Mouse (Mus musculus) CH12.LX (cell line): ENCODE data around the gene Minos1.

Experiments used
- CHD2 ChIP-seq: IDR thresholded peaks from 2 replicates; pipeline ENCODE4 v1.6.1; 2011; ENCODE audit warnings: low read length, improper control_type of control experiment
- CTCF ChIP-seq, 2 experiments: IDR thresholded peaks in 1 of 2; conservative IDR thresholded peaks in 1 of 2; 2 replicates each; pipeline ENCODE4 v1.5.1; 2011 to 2012; ENCODE audit warnings: low read depth in 2 of 2, low read length in 2 of 2, improper control_type of control experiment in 1 of 2, inconsistent platforms in 1 of 2, mild to moderate bottlenecking in 1 of 2, moderate library complexity in 1 of 2
- EP300 ChIP-seq: IDR thresholded peaks from 2 replicates; pipeline ENCODE4 v1.6.1; 2011; ENCODE audit warnings: low read length, improper control_type of control experiment
- JUND ChIP-seq: conservative IDR thresholded peaks from 2 replicates; pipeline ENCODE4 v1.6.1; 2011; ENCODE audit warnings: low read depth, low read length, improper control_type of control experiment
- MAFK ChIP-seq: IDR thresholded peaks from 2 replicates; pipeline ENCODE4 v1.6.1; 2011; ENCODE audit warnings: low read length, improper control_type of control experiment; ENCODE audit not compliant: insufficient replicate concordance
- MAX ChIP-seq: IDR thresholded peaks from 2 replicates; pipeline ENCODE4 v1.6.1; 2011; ENCODE audit warnings: low read length, improper control_type of control experiment
- POLR2A ChIP-seq: IDR thresholded peaks from 2 replicates; pipeline ENCODE4 v1.6.1; 2011; ENCODE audit warnings: low read depth, mild to moderate bottlenecking, improper control_type of control experiment, low read length
- POLR2AphosphoS2 ChIP-seq: IDR thresholded peaks from 2 replicates; pipeline ENCODE4 v1.6.1; 2011; ENCODE audit warnings: low read depth, low read length, improper control_type of control experiment
- RCOR1 ChIP-seq: conservative IDR thresholded peaks from 2 replicates; pipeline ENCODE4 v1.6.1; 2012; ENCODE audit warnings: low read depth, mild to moderate bottlenecking, inconsistent platforms, low read length, improper control_type of control experiment
- TCF12 ChIP-seq: IDR thresholded peaks from 2 replicates; pipeline ENCODE4 v1.6.1; 2014; ENCODE audit warnings: low read depth, mild to moderate bottlenecking, inconsistent platforms, low read length, improper control_type of control experiment
- UBTF ChIP-seq: IDR thresholded peaks from 2 replicates; pipeline ENCODE4 v1.6.1; 2012; ENCODE audit warnings: low read depth, mild to moderate bottlenecking, inconsistent platforms, low read length, improper control_type of control experiment, moderate library complexity
- USF1 ChIP-seq: IDR thresholded peaks from 2 replicates; pipeline ENCODE4 v1.6.1; 2014; ENCODE audit warnings: low read depth, mild to moderate bottlenecking, inconsistent platforms, low read length, improper control_type of control experiment
- USF2 ChIP-seq: conservative IDR thresholded peaks from 2 replicates; pipeline ENCODE4 v1.6.1; 2011; ENCODE audit warnings: low read depth, low read length, improper control_type of control experiment
- ZNF384 ChIP-seq: IDR thresholded peaks from 2 replicates; pipeline ENCODE4 v1.6.1; 2012; ENCODE audit warnings: low read depth, low read length, improper control_type of control experiment, inconsistent platforms

DNA sequence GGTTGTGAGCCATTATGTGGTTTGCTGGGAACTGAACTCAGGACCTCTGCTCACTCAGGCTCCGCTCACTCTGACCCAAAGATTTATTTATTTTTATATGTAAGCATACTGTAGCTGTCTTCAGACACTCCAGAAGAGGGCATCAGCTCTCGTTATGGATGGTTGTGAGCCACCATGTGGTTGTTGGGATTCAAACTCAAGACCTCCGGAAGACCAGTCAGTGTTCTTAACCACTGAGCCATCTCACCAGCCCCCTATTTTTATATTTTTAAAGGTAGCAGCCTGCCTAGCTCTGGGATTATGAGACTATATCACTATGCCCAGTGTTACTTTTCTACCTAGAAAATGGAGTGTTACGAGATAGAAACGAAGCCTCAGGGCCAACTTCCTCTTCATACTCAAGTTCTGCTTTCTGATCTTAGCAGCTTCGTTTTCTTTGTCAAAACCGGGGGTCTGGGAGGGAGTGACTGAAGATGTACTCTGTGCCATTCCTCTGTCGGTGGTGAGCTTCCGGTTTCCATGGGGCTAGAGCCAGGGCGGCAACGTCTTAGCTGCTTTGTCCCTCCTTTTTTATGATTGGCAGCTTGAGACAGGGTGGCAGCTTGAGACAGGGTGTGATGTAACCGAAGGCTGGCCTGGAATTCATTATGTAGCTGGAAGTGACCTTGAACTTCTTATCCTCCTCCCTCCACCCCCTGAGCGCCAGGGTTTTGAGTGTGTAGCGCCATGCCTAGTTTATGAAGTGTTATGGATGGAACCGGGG, 38.3 kb upstream of the Minos1 start:
- TF ChIP-seq CTCF (conservative IDR thresholded peaks at IDR 0.05 in 1 of 2, IDR thresholded peaks at IDR 0.05 in 1 of 2; ENCODE audit: low read depth in 2 of 2, low read length in 2 of 2), result peak in 1 of 2 experiments; percentile 40; a peak in 2 of 4 replicates
- no peak for TF ChIP-seq UBTF
- TF ChIP-seq ZNF384, result no peak
- TF ChIP-seq JUND, result no peak
- no peak for TF ChIP-seq TCF12
- TF ChIP-seq POLR2A, result no peak
- no peak for TF ChIP-seq EP300
- TF ChIP-seq MAFK, result no peak
- TF ChIP-seq MAX, result no peak
- TF ChIP-seq USF1, result no peak
- no peak for TF ChIP-seq RCOR1
- no peak for TF ChIP-seq CHD2
- no peak for TF ChIP-seq USF2
- no peak for TF ChIP-seq POLR2AphosphoS2
